Mouse (Mus musculus) brain, embryonic 14.5 days (tissue): ENCODE results near the gene Adamtsl2. TPM values are rescaled to one million over a fixed set of nuclear protein-coding genes. Genes with fewer than 3 reads are reported as not detected.

ENCODE experiments used
- DNase-seq: peaks from one replicate; pipeline ENCODE4 v3.0.0-alpha.2; 2011; ENCODE audit warnings: low read depth
- CTCF ChIP-seq: fragments of 200-500 bp; IDR thresholded peaks from 2 replicates; pipeline ENCODE4 v1.5.1; 2012; ENCODE audit warnings: inconsistent platforms, mild to moderate bottlenecking, moderate library complexity, borderline replicate concordance; ENCODE audit not compliant: insufficient read depth, insufficient read length; ENCODE audit errors: extremely low read depth
- POLR2A ChIP-seq: fragments of 200-500 bp; IDR thresholded peaks from 2 replicates; pipeline ENCODE4 v1.6.1; 2012; ENCODE audit warnings: mild to moderate bottlenecking, inconsistent platforms, borderline replicate concordance; ENCODE audit not compliant: poor library complexity, insufficient read depth, insufficient read length, severe bottlenecking; ENCODE audit errors: extremely low read depth
- polyA plus RNA-seq: library from polyadenylated mRNA; depleted of rRNA; stranded (reverse); fragments of >200 nt; gene quantifications from 2 replicates; pipeline ENCODE4 v1.2.3, GENCODE M21; 2012

The Adamtsl2 gene
- polyA plus RNA-seq, 1 experiment, result 14.3 TPM

GRCm38 (mm10) chr2:27096341-27096981 is 17.3 kb downstream of the Adamtsl2 start:
- TF ChIP-seq CTCF (no peak), POLR2A (no peak)
- DNase-seq, result peak; percentile 13

- TF ChIP-seq CTCF (no peak), POLR2A (no peak)
- DNase-seq, result peak; percentile 24
Observed at GRCm38 (mm10) chr2:27097241-27097656, 18.1 kb downstream of the Adamtsl2 start.

- DNase-seq, result peak; percentile 79
- TF ChIP-seq CTCF (no peak), POLR2A (no peak)
Observed at GRCm38 (mm10) chr2:27097776-27098175, 18.6 kb downstream of the Adamtsl2 start.

GRCm38 (mm10) chr2:27103554-27103953 is 24.4 kb downstream of the Adamtsl2 start:
- DNase-seq, result peak; percentile 44
- TF ChIP-seq POLR2A (no peak), CTCF (no peak)

GRCm38 (mm10) chr2:27106816-27107215 is 27.6 kb downstream of the Adamtsl2 start:
- TF ChIP-seq POLR2A, result no peak
- DNase-seq, result peak; percentile 7

- TF ChIP-seq CTCF, result no peak
- no peak for TF ChIP-seq POLR2A
- DNase-seq, result peak; percentile 25
Observed at GRCm38 (mm10) chr2:27108144-27108543, 29.0 kb downstream of the Adamtsl2 start.

GRCm38 (mm10) chr2:27109052-27109451 is 29.9 kb downstream of the Adamtsl2 start:
- peak; percentile 56 for DNase-seq
- TF ChIP-seq POLR2A (no peak), CTCF (no peak)

GRCm38 (mm10) chr2:27112585-27112984 is 33.4 kb downstream of the Adamtsl2 start:
- no peak for DNase-seq
- TF ChIP-seq CTCF (no peak), POLR2A (no peak)

- DNase-seq, result no peak
- no peak for TF ChIP-seq CTCF
- TF ChIP-seq POLR2A, result no peak
Observed at GRCm38 (mm10) chr2:27114169-27114568, 35.0 kb downstream of the Adamtsl2 start.

- TF ChIP-seq POLR2A (no peak), CTCF (no peak)
- no peak for DNase-seq
Observed at GRCm38 (mm10) chr2:27118452-27118851, 39.3 kb downstream of the Adamtsl2 start.

- DNase-seq, result no peak
- no peak for TF ChIP-seq CTCF
- TF ChIP-seq POLR2A, result no peak
Observed at GRCm38 (mm10) chr2:27119766-27120165, 40.6 kb downstream of the Adamtsl2 start.

- DNase-seq, result peak; percentile 76
- TF ChIP-seq POLR2A (no peak), CTCF (no peak)
Observed at GRCm38 (mm10) chr2:27120241-27120641, 41.1 kb downstream of the Adamtsl2 start.
